Mouse (Mus musculus) heart, postnatal 0 days (tissue): Measurements from ENCODE around the gene Fn3k.

Source experiments
- CTCF ChIP-seq: IDR thresholded peaks from 2 replicates; pipeline ENCODE4 v1.5.1; 2016; ENCODE audit warnings: antibody characterized with exemption, control low read depth, low read depth
- EP300 ChIP-seq: IDR thresholded peaks from 2 replicates; pipeline ENCODE4 v1.6.1; 2016; ENCODE audit warnings: antibody characterized with exemption, low read depth

- TF ChIP-seq CTCF = no peak
- TF ChIP-seq EP300 = no peak
Measured at GRCm38 (mm10) chr11:121407366-121408155, 27.2 kb upstream of the Fn3k start.
